Mouse (Mus musculus) lung, adult 10 weeks (tissue): Measurements from ENCODE around the gene Cyp2c66. TPM values are rescaled to one million over a fixed set of nuclear protein-coding genes. Genes with fewer than 3 reads are reported as not detected.

Source experiments
- polyA plus RNA-seq: library from polyadenylated mRNA; stranded (reverse); fragments of 350-450 nt; fragmentation: Illumina TruSeq; extraction: RNeasy Lipid Tissue Mini Kit (QIAGEN cat#74804); gene quantifications from one replicate; pipeline ENCODE4 v1.2.3, GENCODE M21; 2014; ENCODE audit warnings: low read depth, low replicate concordance; ENCODE audit not compliant: insufficient read depth

Gene Cyp2c66
- polyA plus RNA-seq: not detected

GRCm38 (mm10) chr19:39113644-39114043 is at the start of gene Cyp2c66:
Gene Cyp2c66 (plus strand): TSS chr19:39113898.

Other genes starting within 250 kb of the Cyp2c66 start
- 0.97 TPM for gene Hells, start 183.0 kb upstream of the Cyp2c66 start, polyA plus RNA-seq
- 0.15 TPM for gene Cyp2c55, start 106.9 kb upstream of the Cyp2c66 start, polyA plus RNA-seq
- gene Cyp2c65, start 52.9 kb upstream of the Cyp2c66 start, polyA plus RNA-seq: not detected
- not detected for gene Cyp2c29, start 155.5 kb downstream of the Cyp2c66 start, polyA plus RNA-seq